Mouse (Mus musculus): Measurements from ENCODE around the gene Syne2.
"Not testable (repeated sequence)": the region's sequence is repeated elsewhere in the genome, so short reads cannot be mapped to it uniquely, and the experiment has no call there.

The Syne2 gene

GRCm38 (mm10) chr12:76111046-76111445, 293.1 kb downstream of the Syne2 start:
- DNase-seq: peak; percentile 43

GRCm38 (mm10) chr12:76116577-76116976, 298.6 kb downstream of the Syne2 start:
- DNase-seq: no peak

GRCm38 (mm10) chr12:76117632-76118153, 299.8 kb downstream of the Syne2 start:
- DNase-seq: no peak

- DNase-seq: no peak
Measured at GRCm38 (mm10) chr12:76123223-76123622, 305.3 kb downstream of the Syne2 start.

GRCm38 (mm10) chr12:76128306-76128705, 310.4 kb downstream of the Syne2 start:
- no peak for DNase-seq

GRCm38 (mm10) chr12:76128831-76129230, 310.9 kb downstream of the Syne2 start:
- DNase-seq: peak; percentile 72

GRCm38 (mm10) chr12:76130281-76130680, 312.3 kb downstream of the Syne2 start:
- peak; percentile 85 for DNase-seq

GRCm38 (mm10) chr12:76130891-76131290, 313.0 kb downstream of the Syne2 start:
- no peak for DNase-seq

GRCm38 (mm10) chr12:76132591-76132990, 314.7 kb downstream of the Syne2 start:
- DNase-seq: no peak

GRCm38 (mm10) chr12:76133081-76133480, 315.1 kb downstream of the Syne2 start:
- not testable (repeated sequence) for DNase-seq

- DNase-seq: no peak
Measured at GRCm38 (mm10) chr12:76136701-76137100, 318.8 kb downstream of the Syne2 start.

- DNase-seq: not testable (repeated sequence)
Measured at GRCm38 (mm10) chr12:76152389-76152788, 334.5 kb downstream of the Syne2 start.
